Mouse (Mus musculus) G1E (cell line): ENCODE measurements at regions not wholly inside any gene's neighbourhood (a gene's known extent, or its start where the extent isn't known, plus 50 kb on each side); places are given as distances from the start of the nearest gene placed in this dataset.

Experiments used
- ATAC-seq: 2 replicates; pipeline ENCODE4 v1.8.0; 2016; ENCODE audit warnings: mild to moderate bottlenecking; ENCODE audit not compliant: insufficient number of reproducible peaks, poor library complexity, low FRiP score, severe bottlenecking; ENCODE audit errors: extremely low read depth
- DNase-seq: peaks from one replicate; pipeline ENCODE4 v3.0.0; 2012; ENCODE audit warnings: low spot score
- H3K27me3 ChIP-seq: 2 replicates; pipeline ENCODE4 v1.6.1; 2012; ENCODE audit warnings: mild to moderate bottlenecking, low read length, inconsistent platforms; ENCODE audit not compliant: insufficient read depth
- H3K36me3 ChIP-seq: replicated peaks from 2 replicates; pipeline ENCODE3; 2012; ENCODE audit warnings: mild to moderate bottlenecking, inconsistent platforms
- H3K4me1 ChIP-seq: 2 replicates; pipeline ENCODE4 v1.6.1; 2012; ENCODE audit warnings: low read depth, low read length, inconsistent platforms, mixed read lengths; ENCODE audit not compliant: insufficient read depth
- H3K4me3 ChIP-seq: 2 replicates; pipeline ENCODE4 v1.5.1; 2012; ENCODE audit warnings: low read depth, mild to moderate bottlenecking, inconsistent platforms, low read length, moderate library complexity, mixed read lengths
- H3K9me3 ChIP-seq: replicated peaks from 2 replicates; pipeline ENCODE4 v1.6.1; 2012; ENCODE audit warnings: inconsistent platforms
- CTCF ChIP-seq: IDR thresholded peaks from 2 replicates; pipeline ENCODE4 v1.5.1; 2012; ENCODE audit warnings: low read depth, low read length, inconsistent platforms, mixed read lengths
- GATA1 ChIP-seq: IDR thresholded peaks from 2 replicates; pipeline ENCODE4 v1.6.1; 2012; ENCODE audit warnings: borderline replicate concordance, low read length, inconsistent platforms, mixed read lengths
- GATA2 ChIP-seq: IDR thresholded peaks from 2 replicates; pipeline ENCODE4 v1.6.1; 2012; ENCODE audit warnings: low read depth, low read length, inconsistent platforms, borderline replicate concordance
- POLR2AphosphoS5 ChIP-seq: IDR thresholded peaks from 2 replicates; pipeline ENCODE4 v1.6.1; 2012; ENCODE audit warnings: low read depth, low read length, inconsistent platforms; ENCODE audit not compliant: insufficient replicate concordance
- TAL1 ChIP-seq: conservative IDR thresholded peaks from 2 replicates; pipeline ENCODE4 v1.6.1; 2012; ENCODE audit warnings: low read depth, low read length, inconsistent platforms, mixed read lengths

- H3K36me3 ChIP-seq, result no peaks in the 10 kb centered on the region
- TF ChIP-seq GATA2, result no peak
- no peak for TF ChIP-seq GATA1
- TF ChIP-seq CTCF, result no peak
- no peak for TF ChIP-seq POLR2AphosphoS5
- no peak for TF ChIP-seq TAL1
- no peak for DNase-seq
- no peaks in the 10 kb centered on the region for H3K27me3 ChIP-seq
- H3K4me1 ChIP-seq, result no peaks in the 10 kb centered on the region
- H3K4me3 ChIP-seq, result no peak overlapping the region
- peaks cover 17% of the 10 kb centered on the region for H3K9me3 ChIP-seq
- ATAC-seq, result no peak
These were observed 101.2 kb downstream of the Cdc5l start for GRCm38 (mm10) chr17:45332321-45332720.

DNA sequence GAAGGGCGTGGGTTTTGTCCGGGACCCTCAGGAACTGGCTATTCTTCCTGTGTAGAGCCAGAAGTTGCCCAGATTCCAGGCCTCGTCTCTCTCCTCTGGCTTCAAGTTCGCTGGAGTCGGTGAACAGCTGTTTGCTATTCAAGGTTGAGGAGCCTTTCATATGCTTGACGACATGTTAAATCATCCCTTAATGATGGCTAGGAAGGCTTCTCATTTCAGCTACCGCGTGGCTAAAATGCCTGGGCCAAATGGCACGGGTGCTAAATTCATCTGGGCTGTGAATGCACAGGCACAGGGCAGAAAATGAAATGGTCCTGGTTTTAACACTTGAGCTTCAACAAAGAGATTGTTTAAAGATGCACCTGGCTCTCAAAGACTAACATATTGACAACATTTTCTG is 104.3 kb downstream of the Cdc5l start:
- DNase-seq (no peak), ATAC-seq (no peak)
- Histone ChIP-seq H3K9me3 (peaks cover 24% of the 10 kb centered on the region), H3K27me3 (no peaks in the 10 kb centered on the region), H3K4me1 (no peaks in the 10 kb centered on the region), H3K4me3 (no peak overlapping the region), H3K36me3 (no peaks in the 10 kb centered on the region)
- no peak for TF ChIP-seq GATA1
- no peak for TF ChIP-seq TAL1
- TF ChIP-seq CTCF, result no peak
- TF ChIP-seq GATA2, result no peak
- TF ChIP-seq POLR2AphosphoS5, result no peak

DNA sequence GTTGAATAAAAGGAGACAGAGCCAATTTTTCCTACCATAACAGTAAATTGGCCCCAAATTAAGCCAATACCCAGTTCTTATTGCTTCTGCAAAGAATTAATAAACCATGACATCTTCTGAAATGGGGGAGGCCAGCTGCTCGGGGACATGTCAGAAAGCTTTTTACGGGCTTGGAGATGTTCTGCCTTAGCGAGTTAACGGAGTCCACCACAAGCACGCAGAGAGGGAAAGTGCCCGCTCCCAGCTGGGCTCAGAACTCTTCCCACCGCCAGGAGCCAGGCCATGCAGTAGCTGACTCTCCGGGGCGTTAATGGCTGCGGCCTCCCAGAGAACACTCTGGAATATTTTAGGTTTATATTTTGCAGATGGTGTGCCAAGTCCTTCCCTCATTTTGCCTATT is 106.8 kb downstream of the Cdc5l start:
- H3K4me3 ChIP-seq, result no peak overlapping the region
- no peaks in the 10 kb centered on the region for H3K4me1 ChIP-seq
- H3K9me3 ChIP-seq, result peaks cover 38% of the 10 kb centered on the region
- no peaks in the 10 kb centered on the region for H3K36me3 ChIP-seq
- TF ChIP-seq GATA1 (no peak), GATA2 (no peak), POLR2AphosphoS5 (no peak), TAL1 (no peak), CTCF (no peak)
- DNase-seq (no peak), ATAC-seq (no peak)
- H3K27me3 ChIP-seq, result no peaks in the 10 kb centered on the region

DNA sequence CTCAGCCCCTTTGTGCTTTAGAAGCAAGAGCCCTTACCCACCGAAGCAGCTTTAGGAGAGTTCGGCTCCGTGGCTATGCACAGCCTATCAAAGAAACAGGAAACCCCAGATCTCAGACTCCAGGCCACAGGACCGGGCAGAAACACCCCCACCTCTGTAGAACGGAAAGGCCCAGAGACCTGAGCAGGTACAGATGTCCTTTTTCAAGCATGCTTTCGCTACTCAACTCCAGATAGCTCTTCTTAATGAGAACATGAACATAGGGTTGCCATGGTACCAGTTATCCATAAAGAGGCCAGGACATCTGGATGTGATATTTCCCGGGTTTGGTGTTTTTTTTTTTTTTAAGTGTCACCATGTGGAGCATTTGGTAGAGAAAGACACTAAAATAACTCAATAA is 107.4 kb downstream of the Cdc5l start:
- Histone ChIP-seq H3K4me1 (no peaks in the 10 kb centered on the region), H3K27me3 (no peaks in the 10 kb centered on the region), H3K9me3 (peaks cover 44% of the 10 kb centered on the region), H3K36me3 (no peaks in the 10 kb centered on the region), H3K4me3 (no peak overlapping the region)
- DNase-seq, result no peak
- ATAC-seq, result no peak
- TF ChIP-seq TAL1 (no peak), GATA2 (no peak), CTCF (no peak), POLR2AphosphoS5 (no peak), GATA1 (no peak)

- DNase-seq (no peak), ATAC-seq (no peak)
- Histone ChIP-seq H3K9me3 (peaks cover 46% of the 10 kb centered on the region), H3K27me3 (no peaks in the 10 kb centered on the region), H3K4me1 (no peaks in the 10 kb centered on the region), H3K4me3 (no peak overlapping the region), H3K36me3 (no peaks in the 10 kb centered on the region)
- TF ChIP-seq POLR2AphosphoS5, result no peak
- TF ChIP-seq CTCF, result no peak
- no peak for TF ChIP-seq TAL1
- TF ChIP-seq GATA2, result no peak
- no peak for TF ChIP-seq GATA1
These were observed 110.7 kb downstream of the Cdc5l start for GRCm38 (mm10) chr17:45322842-45323241.

GRCm38 (mm10) chr17:45320074-45320473 is 113.5 kb downstream of the Cdc5l start:
- Histone ChIP-seq H3K27me3 (no peaks in the 10 kb centered on the region), H3K4me1 (no peaks in the 10 kb centered on the region), H3K36me3 (no peaks in the 10 kb centered on the region), H3K4me3 (no peak overlapping the region), H3K9me3 (peaks cover 36% of the 10 kb centered on the region)
- DNase-seq (no peak), ATAC-seq (no peak)
- TF ChIP-seq POLR2AphosphoS5 (no peak), CTCF (no peak), GATA2 (no peak), GATA1 (no peak), TAL1 (no peak)
